Mouse (Mus musculus) stomach, postnatal 0 days (tissue): ENCODE data around the gene Gm8978. TPM values are rescaled to one million over a fixed set of nuclear protein-coding genes. Genes with fewer than 3 reads are reported as not detected.
"Not testable (repeated sequence)": the region's sequence is repeated elsewhere in the genome, so short reads cannot be mapped to it uniquely, and the experiment has no call there.

Source experiments
- ATAC-seq: fragments of 200-750 bp; cut with Nextera tagmentation; 2 replicates; pipeline ENCODE4 v1.8.0; 2017; ENCODE audit not compliant: low FRiP score, low TSS enrichment
- DNase-seq: peaks from one replicate; pipeline ENCODE4 v3.0.0-alpha.2; 2016; ENCODE audit warnings: low spot score
- H3K27ac ChIP-seq: fragments of 300-500 bp; sonication (generic); replicated peaks from 2 replicates; pipeline ENCODE4 v1.5.1; 2014; ENCODE audit warnings: mild to moderate bottlenecking, control low read depth
- H3K27me3 ChIP-seq: fragments of 300-500 bp; sonication (generic); 2 replicates; pipeline ENCODE4 v1.6.1; 2014; ENCODE audit warnings: low read length; ENCODE audit not compliant: control insufficient read depth, insufficient read depth
- H3K36me3 ChIP-seq: fragments of 300-500 bp; sonication (generic); 2 replicates; pipeline ENCODE4 v1.6.1; 2014; ENCODE audit warnings: low read length, mixed read lengths; ENCODE audit not compliant: control insufficient read depth, insufficient read depth
- H3K4me1 ChIP-seq: fragments of 300-500 bp; sonication (generic); replicated peaks from 2 replicates; pipeline ENCODE4 v1.6.1; 2014; ENCODE audit warnings: antibody characterized with exemption; ENCODE audit not compliant: control insufficient read depth, insufficient read depth
- H3K4me2 ChIP-seq: fragments of 300-500 bp; sonication (generic); replicated peaks from 2 replicates; pipeline ENCODE4 v1.6.1; 2014; ENCODE audit warnings: low read depth, mild to moderate bottlenecking, control low read depth, moderate library complexity
- H3K4me3 ChIP-seq: fragments of 300-500 bp; sonication (generic); 2 replicates; pipeline ENCODE4 v1.5.1; 2014; ENCODE audit warnings: low read depth, low read length, control low read depth
- H3K9ac ChIP-seq: fragments of 300-500 bp; sonication (generic); 2 replicates; pipeline ENCODE4 v1.6.1; 2014; ENCODE audit warnings: mild to moderate bottlenecking, low read length, control low read depth, mixed read lengths
- H3K9me3 ChIP-seq: fragments of 300-500 bp; sonication (generic); 2 replicates; pipeline ENCODE4 v1.6.1; 2016; ENCODE audit warnings: low read length; ENCODE audit not compliant: control insufficient read depth
- WGBS: fragments of 180-500 bp; shearing (Covaris S2); extraction: QIAGEN DNeasy Blood & Tissue Kit; methylation state at CpG from one replicate; pipeline ENCODE4 v1.1.7; 2014; 5-methylcytosine and 5-hydroxymethylcytosine counted together
- microRNA-seq: library from miRNA; unstranded; fragments of <30 nt; microRNA quantifications from one replicate; pipeline ENCODE4, GENCODE M21; 2016
- polyA plus RNA-seq: library from polyadenylated mRNA; unstranded; fragments of >200 nt; fragmentation: Nextera tagmentation; extraction: Ambion mirVana; gene quantifications from 2 replicates; pipeline ENCODE4 v1.2.1, GENCODE M21; 2015

The Gm8978 gene
- polyA plus RNA-seq = not detected in 2 replicates

GRCm38 (mm10) chr19:33625152-33625551, at the start of gene Gm8978:
Gene Gm8978 (minus strand): TSS chr19:33625252.
- not testable (repeated sequence) for H3K27me3 ChIP-seq, H3K9ac ChIP-seq, DNase-seq, H3K4me1 ChIP-seq, H3K27ac ChIP-seq, H3K9me3 ChIP-seq, H3K36me3 ChIP-seq, H3K4me3 ChIP-seq, ATAC-seq, H3K4me2 ChIP-seq

- peak overlapping the region; percentile 35 for H3K4me3 ChIP-seq
- not testable (repeated sequence) for H3K36me3 ChIP-seq, H3K9me3 ChIP-seq, H3K27ac ChIP-seq, H3K4me1 ChIP-seq, H3K27me3 ChIP-seq
- H3K4me2 ChIP-seq = peak overlapping the region; percentile 50
- ATAC-seq (peak; percentile 99), DNase-seq (peak; percentile 77)
- WGBS = 7% methylated on average over 10 of the region's 38 CpGs
- H3K9ac ChIP-seq = peak overlapping the region; percentile 41; the same call in 1 of the 2 replicates
These were observed 35.3 kb downstream of the Gm8978 start for GRCm38 (mm10) chr19:33589626-33590302.

GRCm38 (mm10) chr19:33568551-33568950, 56.5 kb downstream of the Gm8978 start:
- H3K4me3 ChIP-seq, H3K9ac ChIP-seq, H3K9me3 ChIP-seq, H3K4me1 ChIP-seq, ATAC-seq, DNase-seq, H3K27me3 ChIP-seq, H3K4me2 ChIP-seq, H3K27ac ChIP-seq, H3K36me3 ChIP-seq: not testable (repeated sequence)
- 81% methylated on average over 5 of the region's 5 CpGs for WGBS

Small RNA genes within 50 kb of the gene (microRNA-seq; reads per million reads assigned to microRNA genes)
- gene Gm27440 = not detected

Other genes with a start within 250 kb of the Gm8978 start
- 5.2 and 5.5 TPM in 2 replicates for gene Rnls, start 233.0 kb downstream of the Gm8978 start, polyA plus RNA-seq
- gene Lipo4, start 107.5 kb downstream of the Gm8978 start, polyA plus RNA-seq = not detected in 2 replicates
- gene Lipo2, start 126.1 kb upstream of the Gm8978 start, polyA plus RNA-seq = 0.28 and 0.29 TPM in 2 replicates
- 12.2 and 13.5 TPM in 2 replicates for gene Lipo3, start 136.7 kb upstream of the Gm8978 start, polyA plus RNA-seq
- gene Lipo1, start 162.2 kb upstream of the Gm8978 start, polyA plus RNA-seq = not detected in 2 replicates